10 mouse cellular contexts compared by ENCODE assay signal in the genomic region with DNA sequence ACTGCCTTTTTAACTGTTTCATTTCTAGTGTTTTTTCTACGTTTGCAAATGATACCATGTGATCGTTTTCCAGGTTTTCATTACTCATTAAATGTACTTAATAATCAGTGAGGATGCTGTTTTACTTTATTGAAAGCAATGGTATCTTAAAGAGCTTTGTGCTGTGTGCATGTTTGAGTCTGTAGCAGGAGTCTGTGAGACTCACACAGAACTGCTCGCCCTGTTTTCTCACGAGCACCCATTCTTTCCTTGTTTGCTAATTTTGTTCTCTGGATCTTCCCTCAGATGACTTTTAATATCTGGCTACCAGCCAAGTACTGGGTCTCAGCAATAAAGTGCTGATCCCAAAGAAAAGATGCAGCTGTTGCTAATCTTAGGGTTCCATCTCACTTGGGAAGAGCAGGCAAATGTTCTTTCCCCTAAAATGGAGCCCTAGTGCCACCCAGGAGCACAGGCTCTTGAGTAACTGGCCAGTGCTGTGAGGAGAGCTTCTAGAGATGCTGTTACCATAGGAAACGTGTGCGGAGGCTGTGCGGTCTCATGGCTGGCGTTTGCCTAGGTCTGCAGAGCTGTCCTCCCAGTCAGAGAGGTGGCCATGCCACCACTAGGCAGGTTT. TPM values are rescaled to one million over a fixed set of nuclear protein-coding genes. Genes with fewer than 3 reads are reported as not detected.
DNase-seq lines count a peak whose midpoint lies in the region; ATAC-seq and TF ChIP-seq lines count a peak whose summit lies in the region.
"Had no signal": no experiment of that assay in that cellular context is flagged by ENCODE, and none has a peak within 500 bp of the region (broad histone marks: within the 10 kb centered on the region; RNA-seq: fewer than 3 reads in every experiment).

No protein-coding gene starts in this region.

- no peak for ATAC-seq in embryonic facial prominence, embryonic 12.5 days (ENCODE audit: insufficient number of reproducible peaks, insufficient read depth, low FRiP score, low TSS enrichment)
- peak; percentile 43; the same call in 1 of the 2 replicates for ATAC-seq in hindbrain, embryonic 11.5 days (ENCODE audit: low FRiP score)
- no peak for ATAC-seq in midbrain, postnatal 0 days (ENCODE audit: low FRiP score)

- peak overlapping the region; percentile 36; the same call in 1 of the 2 replicates for H3K27ac ChIP-seq in kidney, adult 2 months (ENCODE audit: insufficient read depth, low read depth, low read length)
- H3K27ac ChIP-seq in embryonic facial prominence, embryonic 12.5 days: peak overlapping the region; percentile 58; the same call in 1 of the 2 replicates
- peak overlapping the region; percentile 71 for H3K27ac ChIP-seq in hindbrain, embryonic 11.5 days (ENCODE audit: low read depth, low read length)
- peak overlapping the region; percentile 9; the same call in 1 of the 2 replicates for H3K27ac ChIP-seq in midbrain, postnatal 0 days (ENCODE audit: low read depth, low read length)
- H3K27ac ChIP-seq: liver, embryonic 15.5 days had no signal

- H3K4me3 ChIP-seq in kidney, adult 2 months (ENCODE audit: insufficient read depth, low read depth, low read length): no peak overlapping the region
- H3K4me3 ChIP-seq in embryonic facial prominence, embryonic 12.5 days: no peak overlapping the region
- H3K4me3 ChIP-seq in hindbrain, embryonic 11.5 days (ENCODE audit: low read depth, low read length): no peak overlapping the region
- no peak overlapping the region for H3K4me3 ChIP-seq in midbrain, postnatal 0 days (ENCODE audit: low read depth, low read length)
- H3K4me3 ChIP-seq: liver, embryonic 15.5 days had no signal

- peaks cover 4% of the 10 kb centered on the region for H3K36me3 ChIP-seq in kidney, adult 2 months (ENCODE audit: control insufficient read depth, insufficient read depth, low read length)
- no peaks in the 10 kb centered on the region; the same call in 1 of the 2 replicates for H3K36me3 ChIP-seq in embryonic facial prominence, embryonic 12.5 days
- H3K36me3 ChIP-seq in hindbrain, embryonic 11.5 days (ENCODE audit: control insufficient read depth, insufficient read depth, low read length): no peaks in the 10 kb centered on the region
- peaks cover 32% of the 10 kb centered on the region for H3K36me3 ChIP-seq in midbrain, postnatal 0 days (ENCODE audit: insufficient read depth, low read length)

- H3K9me3 ChIP-seq in embryonic facial prominence, embryonic 12.5 days: no peaks in the 10 kb centered on the region
- no peaks in the 10 kb centered on the region for H3K9me3 ChIP-seq in hindbrain, embryonic 11.5 days (ENCODE audit: control insufficient read depth, low read length)
- H3K9me3 ChIP-seq in midbrain, postnatal 0 days (ENCODE audit: low read length): no peaks in the 10 kb centered on the region
- H3K9me3 ChIP-seq: liver, embryonic 15.5 days had no signal

- peak; percentile 66 for DNase-seq in kidney, adult 2 months
- no peak for DNase-seq in kidney, adult 11 months
- DNase-seq in hindbrain, embryonic 11.5 days (ENCODE audit: low spot score): peak; percentile 19
- DNase-seq in midbrain, postnatal 0 days (ENCODE audit: low spot score): peak; percentile 33
- DNase-seq in thymus, postnatal 10 days (ENCODE audit: low spot score in 2 of 2): no peak
- DNase-seq in right cerebral cortex, postnatal 36 days (ENCODE audit: low spot score in 2 of 2): no peak
- no peak for DNase-seq in cerebellum, adult 8-10 months
- DNase-seq: right cerebral cortex, postnatal 14 days had no signal

- no peak for TF ChIP-seq POLR2A in kidney, adult 2 months (IDR thresholded peaks at IDR 0.05; ENCODE audit: low read depth, low read length)

- peaks cover 4% of the 10 kb centered on the region for H3K4me1 ChIP-seq in kidney, adult 2 months (ENCODE audit: control insufficient read depth, insufficient read depth, low read length)
- peaks cover 6% of the 10 kb centered on the region for H3K4me1 ChIP-seq in embryonic facial prominence, embryonic 12.5 days
- H3K4me1 ChIP-seq in hindbrain, embryonic 11.5 days (replicated peaks; ENCODE audit: control insufficient read depth, insufficient read depth, low read length): 0 out of 2 replicates have a peak, but pooled peaks cover 5% of the 10 kb centered on the region
- peaks cover 3% of the 10 kb centered on the region; the same call in 1 of the 2 replicates for H3K4me1 ChIP-seq in midbrain, postnatal 0 days (ENCODE audit: insufficient read depth, low read length)
- H3K4me1 ChIP-seq: liver, embryonic 15.5 days had no signal

- TF ChIP-seq CTCF in kidney, adult 2 months (conservative IDR thresholded peaks at IDR 0.05; ENCODE audit: insufficient read depth, insufficient read length, low read depth, low read length): no peak
- TF ChIP-seq CTCF in midbrain, postnatal 0 days (IDR thresholded peaks at IDR 0.05): no peak

- H3K4me2 ChIP-seq in embryonic facial prominence, embryonic 12.5 days (replicated peaks): no peak overlapping the region
- H3K4me2 ChIP-seq in hindbrain, embryonic 11.5 days (replicated peaks; ENCODE audit: low read depth, low read length): no peak overlapping the region
- H3K4me2 ChIP-seq in midbrain, postnatal 0 days (ENCODE audit: low read depth, low read length, poor library complexity, severe bottlenecking): no peak overlapping the region
- H3K4me2 ChIP-seq: liver, embryonic 15.5 days had no signal

- H3K27me3 ChIP-seq in kidney, adult 2 months (replicated peaks; ENCODE audit: control insufficient read depth, insufficient read depth, low read length): no peaks in the 10 kb centered on the region
- no peaks in the 10 kb centered on the region for H3K27me3 ChIP-seq in embryonic facial prominence, embryonic 12.5 days
- H3K27me3 ChIP-seq in hindbrain, embryonic 11.5 days (ENCODE audit: control insufficient read depth, insufficient read depth, low read length): no peaks in the 10 kb centered on the region
- no peaks in the 10 kb centered on the region for H3K27me3 ChIP-seq in midbrain, postnatal 0 days (ENCODE audit: insufficient read depth, low read length)
- H3K27me3 ChIP-seq: liver, embryonic 15.5 days had no signal

- WGBS in kidney, adult 2 months: 57% methylated on average over 8 of the region's 8 CpGs
- WGBS in embryonic facial prominence, embryonic 12.5 days: 51% methylated on average over 8 of the region's 8 CpGs
- 65% methylated on average over 8 of the region's 8 CpGs for WGBS in hindbrain, embryonic 11.5 days
- 37% methylated on average over 8 of the region's 8 CpGs for WGBS in midbrain, postnatal 0 days

- no peak overlapping the region for H3K9ac ChIP-seq in embryonic facial prominence, embryonic 12.5 days
- H3K9ac ChIP-seq in hindbrain, embryonic 11.5 days (ENCODE audit: low read depth, low read length): no peak overlapping the region
- H3K9ac ChIP-seq in midbrain, postnatal 0 days (replicated peaks; ENCODE audit: low read length, poor library complexity, severe bottlenecking): no peak overlapping the region
- H3K9ac ChIP-seq: liver, embryonic 15.5 days had no signal

RNA-seq across cellular contexts. Expression of a gene that starts 59.7 kb away (rescaled TPM):
- 79.6 and 102 TPM in 2 replicates for polyA plus RNA-seq in kidney, adult 2 months (2012; rRNA removed)
- 31.8 and 34.2 TPM in 2 replicates for polyA plus RNA-seq in embryonic facial prominence, embryonic 12.5 days (2016; fragmentation: Nextera tagmentation; extraction: Ambion mirVana)
- 65.9 and 69.2 TPM in 2 replicates for polyA plus RNA-seq in hindbrain, embryonic 11.5 days (2014; fragmentation: Nextera tagmentation; extraction: Ambion mirVana)
- total RNA-seq in midbrain, postnatal 0 days (2014; rRNA removed): 295 and 357 TPM in 2 replicates
- polyA plus RNA-seq in midbrain, postnatal 0 days (2015; fragmentation: Nextera tagmentation; extraction: Ambion mirVana): 98.2 and 104 TPM in 2 replicates

Comparison
In these comparisons a context has a peak if more than half of its experiments do, and no peak if none do; other contexts are left out.
1. DNase-seq: peak in kidney, adult 2 months (single experiment), hindbrain, embryonic 11.5 days (single experiment) and midbrain, postnatal 0 days (single experiment); none in kidney, adult 11 months (single experiment), thymus, postnatal 10 days (0 of 2), right cerebral cortex, postnatal 36 days (0 of 2) and cerebellum, adult 8-10 months (single experiment).
2. H3K27ac ChIP-seq: peak in every context shown above with its lines; median percentile 71 in hindbrain, embryonic 11.5 days; 58 in embryonic facial prominence, embryonic 12.5 days; 36 in kidney, adult 2 months; 9 in midbrain, postnatal 0 days.